Mouse (Mus musculus): Measurements from ENCODE around the gene Ubtd1.

- TF ChIP-seq CTCF (IDR thresholded peaks at IDR 0.05; ENCODE audit: borderline replicate concordance, extremely low read depth, insufficient read depth, insufficient read length) (no peak), POLR2A (IDR thresholded peaks at IDR 0.05; ENCODE audit: borderline replicate concordance, extremely low read depth, insufficient read depth, insufficient read length, poor library complexity, severe bottlenecking) (no peak)
These were observed 18.9 kb downstream of the Ubtd1 start for GRCm38 (mm10) chr19:42000446-42000958.
